Mouse (Mus musculus) adipocyte (in vitro differentiated cells): ENCODE measurements around the gene Gatad2a.
"Not testable (repeated sequence)": the region's sequence is repeated elsewhere in the genome, so short reads cannot be mapped to it uniquely, and the experiment has no call there.

Source experiments
- DNase-seq: peaks from one replicate; pipeline ENCODE4 v3.0.0-alpha.2; 2016; ENCODE audit warnings: low spot score

Gene Gatad2a

DNA sequence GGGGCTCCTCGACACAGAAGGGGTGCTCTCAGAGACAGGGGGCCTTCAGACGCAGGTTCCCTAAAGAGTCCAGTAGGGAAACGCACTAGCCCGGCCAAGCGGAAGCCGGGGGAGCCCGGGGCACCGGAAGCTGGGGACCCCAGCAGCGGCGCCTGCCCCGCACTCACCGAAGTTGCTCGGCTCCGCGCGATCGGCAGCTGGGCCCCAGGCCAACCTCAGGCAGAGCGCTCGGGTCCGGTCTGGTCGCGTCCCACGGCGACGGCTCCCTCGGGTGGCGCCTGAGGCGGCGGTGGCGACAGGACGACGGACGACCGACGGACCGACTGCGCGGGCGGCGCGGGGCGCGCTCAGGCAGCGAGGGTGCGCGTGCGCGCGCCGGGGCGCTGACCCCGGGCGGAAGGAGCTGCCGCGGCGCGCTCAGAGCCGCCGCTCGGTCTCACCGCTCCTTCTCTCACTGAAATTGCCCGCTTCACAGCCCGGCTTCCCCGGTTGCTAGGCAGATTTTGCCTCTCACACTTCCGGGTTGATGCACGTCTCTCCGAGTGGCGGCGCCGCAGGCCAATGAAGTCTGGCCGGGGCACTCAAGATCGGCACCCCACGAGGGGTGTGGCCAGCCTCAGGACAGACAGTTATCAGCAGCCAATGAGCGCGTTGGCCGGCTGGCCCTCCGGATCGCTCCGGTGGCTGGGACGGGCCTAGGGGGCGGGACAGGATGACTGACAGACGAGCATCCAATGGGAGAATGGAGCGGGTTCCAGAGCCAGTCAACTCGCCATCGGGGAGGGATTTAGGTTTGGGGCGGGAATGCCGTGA, at the start of gene Gatad2a:
TSS of gene Gatad2a (minus strand) at position 609 of the 813 bp plus-strand sequence.
- DNase-seq = peak; percentile 100

GRCm38 (mm10) chr8:70043996-70044395, 47.8 kb upstream of the Gatad2a start:
- DNase-seq = no peak

GRCm38 (mm10) chr8:70042583-70043455, 46.6 kb upstream of the Gatad2a start, which contains the start of the genes Mau2 and Sugp1:
TSS of gene Mau2 (minus strand) at chr8:70042734.
TSS of gene Sugp1 (plus strand) at chr8:70042813.
- DNase-seq = peak; percentile 98

DNA sequence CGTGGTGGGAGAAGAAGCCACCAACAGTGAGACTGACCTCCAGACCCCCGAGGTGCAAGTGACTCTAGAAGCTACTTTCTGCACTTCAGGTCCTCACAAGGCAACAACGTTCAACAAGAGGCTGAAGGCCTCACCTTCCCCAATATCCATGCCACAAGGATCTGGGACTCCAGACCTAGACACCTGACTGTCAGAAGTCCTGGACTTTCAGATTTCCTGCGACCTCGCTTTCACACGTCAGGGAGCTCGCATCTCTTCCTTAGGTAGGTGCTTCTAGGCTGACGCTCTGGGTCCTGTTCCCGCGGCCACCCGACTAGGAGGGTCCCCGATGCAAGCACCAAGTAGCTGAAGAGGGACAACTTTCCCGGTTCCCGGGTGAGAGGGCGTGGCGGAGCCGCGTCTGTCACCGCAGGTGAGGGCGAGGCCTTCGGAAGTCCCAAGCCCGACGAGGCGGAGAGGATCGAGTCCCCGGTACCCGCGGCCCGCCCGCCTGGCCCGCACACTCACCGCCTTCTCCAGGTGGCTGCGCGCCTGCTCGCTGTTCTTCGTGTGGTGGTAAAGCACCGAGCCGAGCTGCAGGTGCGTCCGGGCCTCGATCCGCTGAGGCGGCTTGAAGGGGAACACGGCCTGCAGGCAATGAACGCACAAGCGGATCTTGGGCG, 45.8 kb upstream of the Gatad2a start:
- DNase-seq = peak; percentile 36

GRCm38 (mm10) chr8:70037994-70038393, 41.8 kb upstream of the Gatad2a start:
- no peak for DNase-seq

DNA sequence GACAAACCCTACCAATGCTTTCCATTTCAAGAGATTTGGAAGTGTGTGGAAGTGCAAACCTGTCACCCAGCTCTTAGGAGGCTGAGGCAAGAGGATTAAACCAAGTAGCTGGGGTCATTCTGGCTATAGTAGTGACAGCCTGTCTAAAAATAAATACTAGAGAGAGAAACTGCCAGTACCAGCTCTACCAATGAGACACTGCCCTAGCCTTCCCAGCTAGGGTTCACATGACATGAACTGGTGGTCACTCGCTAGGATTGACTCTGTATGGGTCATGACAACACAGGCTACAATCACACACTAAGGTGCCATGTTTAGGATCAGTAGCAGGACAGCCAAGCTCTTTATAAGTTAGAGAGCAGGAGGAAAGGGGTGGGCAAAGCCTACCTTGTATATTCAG, 34.1 kb upstream of the Gatad2a start:
- DNase-seq = no peak

- DNase-seq = no peak
Measured at GRCm38 (mm10) chr8:70026151-70026550, 30.0 kb upstream of the Gatad2a start.

- DNase-seq = no peak
Measured at GRCm38 (mm10) chr8:70023596-70023995, 27.4 kb upstream of the Gatad2a start.

DNA sequence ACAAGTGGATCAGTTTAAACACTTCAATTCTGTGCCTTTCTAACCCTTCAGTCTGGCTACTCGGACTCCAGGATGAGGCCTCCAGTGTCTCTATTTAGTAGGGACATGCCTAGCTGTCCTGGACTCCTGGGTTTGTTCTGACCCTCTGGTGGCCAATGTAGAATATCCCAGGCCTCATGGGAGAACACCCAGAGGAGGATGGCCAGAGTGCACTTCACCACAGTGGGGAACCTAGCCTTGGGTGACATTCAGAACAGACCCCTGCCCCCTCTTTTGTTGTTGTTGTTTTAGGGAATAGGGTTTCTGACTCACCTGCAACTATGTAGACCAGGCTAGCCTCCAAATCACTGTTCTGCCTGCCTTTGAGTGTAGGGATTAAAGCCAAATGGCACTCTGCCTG, 18.8 kb upstream of the Gatad2a start:
- no peak for DNase-seq

- DNase-seq = no peak
Measured at GRCm38 (mm10) chr8:70012763-70013162, 16.6 kb upstream of the Gatad2a start.

DNA sequence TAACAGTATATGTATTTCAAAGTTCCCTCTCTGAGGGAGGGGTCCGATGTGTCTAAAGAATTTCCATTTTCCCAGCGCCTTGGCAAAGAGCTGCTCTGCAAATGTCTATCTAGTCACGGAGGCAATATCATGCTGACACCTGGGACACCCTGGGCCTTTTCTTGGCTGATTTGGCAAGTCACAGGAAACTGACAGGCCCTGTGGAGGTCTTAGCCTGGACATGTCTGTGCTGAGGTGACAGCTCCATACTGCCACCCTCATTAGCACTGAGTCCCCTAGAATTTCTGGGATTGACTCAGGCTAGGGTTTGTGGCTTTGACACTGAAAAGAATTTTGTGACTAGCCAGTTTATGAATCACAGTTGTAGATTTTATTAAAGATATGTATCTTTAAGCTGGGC, 16.2 kb upstream of the Gatad2a start:
- no peak for DNase-seq

DNA sequence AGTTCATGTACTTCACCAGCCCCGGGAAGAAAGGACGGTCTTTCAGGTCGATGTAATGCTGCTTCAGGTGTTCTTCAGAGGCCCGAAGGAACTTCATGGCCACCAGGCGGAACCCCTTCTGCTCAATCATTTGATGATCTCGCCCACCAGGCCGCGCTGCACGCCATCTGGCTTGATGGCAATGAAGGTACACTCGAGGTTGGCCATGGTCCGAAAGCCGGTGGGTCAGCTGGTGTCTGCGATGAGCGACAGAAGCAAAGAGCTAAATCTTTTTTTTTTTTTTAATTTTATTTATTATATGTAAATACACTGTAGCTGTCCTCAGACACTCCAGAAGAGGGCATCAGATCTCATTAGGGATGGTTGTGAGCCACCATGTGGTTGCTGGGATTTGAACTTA, 14.6 kb upstream of the Gatad2a start:
- DNase-seq = not testable (repeated sequence)

- no peak for DNase-seq
Measured at GRCm38 (mm10) chr8:70005178-70005577, 9.0 kb upstream of the Gatad2a start.

DNA sequence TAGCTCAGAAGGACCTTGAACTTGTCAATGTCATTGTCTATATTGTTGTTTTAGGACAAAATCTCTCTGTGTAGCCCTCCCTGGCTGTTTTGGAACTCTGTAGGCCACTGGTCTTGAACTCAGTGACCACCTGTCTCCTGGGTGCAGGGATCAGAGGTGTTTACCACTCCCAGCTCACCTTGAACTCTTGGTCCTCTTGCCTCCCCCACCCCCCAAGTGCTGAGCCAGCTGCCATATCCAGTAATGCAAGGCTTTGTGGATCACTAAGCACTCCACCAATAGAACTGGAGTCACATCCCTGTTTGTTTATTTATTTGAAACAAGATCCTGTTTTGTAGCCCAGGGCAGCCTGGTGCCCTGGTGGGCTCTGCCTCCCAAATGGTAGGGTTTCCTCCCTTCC, 8.2 kb upstream of the Gatad2a start:
- DNase-seq = no peak

DNA sequence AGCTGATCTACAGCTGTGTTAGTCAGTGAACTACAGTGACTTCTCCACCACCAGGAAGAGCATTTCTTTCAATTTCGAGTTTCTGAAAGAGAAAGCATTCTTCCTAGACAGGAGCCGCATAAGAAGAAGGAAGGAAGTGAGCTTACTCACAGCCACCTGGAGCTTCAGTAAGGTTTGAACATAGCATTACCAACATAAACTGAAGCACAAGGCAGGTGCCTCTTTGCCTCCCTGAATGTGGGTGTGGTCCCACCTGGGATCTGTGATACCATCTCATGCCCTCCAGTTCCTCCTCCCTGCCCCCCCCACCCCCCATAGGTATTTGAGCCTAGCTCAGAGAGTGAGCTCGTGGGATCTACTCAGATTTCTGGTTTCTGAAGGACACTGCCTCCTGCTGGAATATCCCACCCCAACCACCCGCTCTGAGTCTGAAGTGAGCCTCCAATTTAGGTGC, 7.0 kb upstream of the Gatad2a start:
- no peak for DNase-seq

GRCm38 (mm10) chr8:70001892-70002191, 5.7 kb upstream of the Gatad2a start:
- not testable (repeated sequence) for DNase-seq

- peak; percentile 62 for DNase-seq
Measured at GRCm38 (mm10) chr8:70001176-70001891, 5.2 kb upstream of the Gatad2a start.

DNA sequence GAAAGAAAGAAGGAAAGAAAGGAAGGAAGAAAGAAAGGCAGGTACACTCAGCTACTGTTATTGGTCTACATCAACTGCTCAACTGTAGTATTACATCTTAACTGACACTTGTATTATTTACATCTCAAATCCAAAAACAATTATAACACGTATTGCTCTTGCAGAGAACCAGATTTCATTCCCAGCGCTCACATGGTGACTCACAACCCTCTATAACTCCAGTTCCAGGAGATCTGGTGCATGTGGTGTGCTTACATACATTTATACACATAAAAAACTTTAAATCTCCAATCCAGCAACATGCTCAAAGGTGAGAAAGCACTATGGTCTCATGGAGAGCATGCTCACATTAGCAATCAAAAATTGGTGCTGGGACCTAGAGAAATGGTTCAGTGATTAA, 4.0 kb upstream of the Gatad2a start:
- no peak for DNase-seq

DNA sequence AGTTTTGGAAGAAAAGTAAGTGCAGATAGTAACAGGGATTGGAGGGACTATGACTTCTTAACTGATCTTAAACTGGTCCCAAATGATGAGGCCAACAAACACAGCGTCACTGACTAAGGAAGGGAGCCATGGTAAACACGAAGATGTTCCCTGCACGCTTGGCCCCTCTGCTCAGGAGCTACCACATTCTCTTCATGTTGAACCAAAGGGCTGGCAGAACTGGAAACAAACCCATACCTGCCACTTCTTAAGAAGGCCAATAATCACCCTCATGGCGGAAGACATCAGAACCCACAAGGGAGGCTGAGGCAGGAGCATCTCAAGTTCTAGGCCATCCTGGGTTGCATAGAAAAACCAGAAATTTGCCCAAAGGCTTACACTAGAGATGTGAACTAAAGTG, 3.1 kb upstream of the Gatad2a start:
- DNase-seq = no peak

GRCm38 (mm10) chr8:69998706-69999105, 2.5 kb upstream of the Gatad2a start:
- no peak for DNase-seq

DNA sequence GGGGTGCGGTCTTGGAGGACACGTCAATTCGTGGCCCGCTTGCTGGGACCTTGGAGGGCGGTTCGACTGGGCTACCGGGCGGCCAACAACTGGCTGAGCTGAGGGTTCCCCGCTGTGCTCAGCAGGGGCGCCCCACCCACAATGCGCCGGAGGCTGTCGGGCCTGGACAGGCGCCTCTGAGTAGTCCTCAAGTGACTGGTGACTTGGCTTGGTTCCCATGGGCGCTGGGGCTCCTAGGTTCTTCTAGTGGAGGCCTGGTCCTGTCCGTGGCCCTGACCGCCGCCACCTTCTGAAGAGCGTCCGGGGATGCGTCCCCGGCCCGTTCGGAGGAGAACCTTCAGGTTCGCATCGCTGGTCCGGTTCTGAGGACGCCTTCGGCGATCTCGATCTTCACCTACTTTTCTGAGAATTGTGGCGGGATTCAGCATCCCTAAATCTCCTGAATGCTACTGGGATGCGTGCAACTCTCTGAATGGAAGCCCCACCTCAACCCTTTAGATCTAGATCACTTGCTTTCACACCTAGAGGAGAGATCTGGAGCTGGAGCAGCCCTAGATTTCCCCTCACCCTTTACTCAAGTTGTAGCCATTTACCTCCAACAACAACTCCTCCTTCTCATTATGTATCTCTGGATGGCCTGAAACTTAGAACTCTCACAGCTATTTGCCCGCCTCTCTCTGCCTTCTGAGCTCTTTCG, 553 bp upstream of the Gatad2a start:
- no peak for DNase-seq
